Mouse (Mus musculus) layer of hippocampus, adult 9-10 months (tissue): ENCODE measurements around the gene Mrpl53.

ENCODE experiments used
- DNase-seq: peaks from one replicate; pipeline ENCODE4 v3.0.0; 2022; ENCODE audit warnings: low spot score

Gene Mrpl53

DNA sequence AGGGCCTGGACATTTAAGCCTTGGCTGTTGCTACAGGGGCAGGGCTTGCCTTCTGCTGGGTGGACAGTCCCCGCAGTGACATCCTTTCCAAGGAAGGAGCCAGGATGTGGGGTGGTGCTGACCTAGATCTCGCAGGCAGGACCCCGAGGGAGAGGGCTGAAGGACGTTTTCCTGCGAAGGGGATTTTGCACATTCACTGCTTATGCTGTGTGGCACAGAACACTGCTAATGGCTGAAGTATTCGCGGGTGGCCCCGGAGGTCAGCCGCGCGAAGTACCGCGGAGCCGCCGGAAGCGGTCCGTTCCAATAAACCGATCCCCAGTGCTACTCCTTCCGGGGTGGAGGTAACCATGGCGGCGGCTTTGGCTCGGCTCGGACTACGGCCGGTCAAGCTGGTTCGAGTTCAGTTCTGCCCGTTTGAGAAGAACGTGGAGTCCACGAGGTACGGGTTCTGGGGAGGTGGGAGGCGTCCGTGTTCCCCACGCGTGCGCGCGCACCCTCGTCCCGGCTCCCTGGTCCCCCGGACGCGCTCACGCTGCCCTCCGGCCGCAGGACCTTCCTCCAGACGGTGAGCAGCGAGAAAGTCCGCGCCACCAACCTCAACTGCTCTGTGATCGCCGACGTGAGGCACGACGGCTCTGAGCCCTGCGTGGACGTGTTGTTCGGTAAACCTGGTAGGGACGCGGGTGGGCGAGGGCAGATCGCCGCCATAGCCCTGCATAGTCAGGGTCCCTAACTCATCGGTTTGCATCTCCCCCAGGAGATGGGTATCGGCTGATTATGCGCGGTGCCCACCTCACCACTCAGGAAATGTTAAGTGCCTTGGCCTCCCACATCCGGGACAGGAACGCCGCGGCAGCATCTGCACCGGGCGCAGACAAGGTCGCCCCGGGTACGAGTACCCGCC, at the start of gene Mrpl53:
Gene Mrpl53, plus strand, starts transcription at position 279 of the 907 bp plus-strand sequence.
- DNase-seq, result no peak

DNA sequence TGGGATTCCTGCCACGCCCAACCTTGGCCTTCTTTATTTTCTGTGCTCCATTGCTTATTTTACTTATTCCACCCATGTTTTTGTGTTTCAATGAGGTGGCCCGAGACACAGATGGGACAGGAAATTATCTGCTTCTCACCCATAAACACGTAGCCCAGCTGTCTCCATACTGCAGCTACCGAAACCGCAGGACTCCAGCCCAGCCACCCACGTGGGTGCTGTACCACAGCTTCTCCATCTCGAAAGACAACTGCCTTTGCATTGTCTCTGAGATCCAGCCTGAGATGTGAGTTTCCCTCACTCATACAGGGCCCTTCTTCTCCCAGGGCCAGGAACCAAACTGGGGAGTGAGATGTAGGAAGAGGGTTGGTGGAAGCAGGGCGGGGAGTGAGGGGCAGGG, 42.8 kb upstream of the Mrpl53 start:
- DNase-seq, result no peak

DNA sequence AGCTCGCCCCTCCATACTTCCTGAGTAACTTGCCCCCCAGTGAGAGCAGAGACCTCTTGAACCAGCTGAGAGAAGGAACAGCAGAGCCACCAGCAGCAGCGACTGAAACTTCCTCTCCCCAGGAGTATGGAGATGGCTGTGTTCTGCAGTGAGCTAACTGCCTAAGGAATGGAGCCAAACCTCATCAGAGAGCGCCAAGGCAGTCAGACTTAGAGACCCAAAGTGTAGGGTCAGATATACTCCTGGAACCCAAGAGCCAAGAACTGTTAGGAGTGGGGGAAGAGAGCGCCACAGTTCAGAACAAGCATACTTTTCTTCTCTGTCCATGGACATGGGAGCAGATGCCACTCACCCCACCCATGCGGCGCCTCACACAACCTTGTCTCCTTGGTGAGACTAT, 42.4 kb upstream of the Mrpl53 start:
- DNase-seq, result no peak

DNA sequence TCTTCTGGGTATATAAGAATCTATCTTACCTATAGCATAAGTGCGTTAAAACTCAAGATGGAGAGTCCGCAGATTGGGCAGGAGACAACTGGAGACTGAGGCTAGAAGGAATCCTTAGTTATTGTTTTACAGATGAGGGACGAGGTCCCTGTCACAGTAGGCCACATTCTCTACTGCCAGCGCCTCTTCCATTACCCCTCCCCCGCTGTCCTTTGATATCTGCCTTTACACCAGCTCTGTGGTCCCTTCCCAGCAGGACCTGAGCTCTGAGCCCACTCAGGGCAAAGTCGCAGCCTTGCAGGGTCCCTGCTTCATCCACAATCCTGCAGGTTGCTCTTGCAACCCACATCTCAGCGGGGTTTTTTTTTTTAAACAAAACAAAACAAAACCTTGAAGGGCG, 40.6 kb upstream of the Mrpl53 start:
- no peak for DNase-seq

DNA sequence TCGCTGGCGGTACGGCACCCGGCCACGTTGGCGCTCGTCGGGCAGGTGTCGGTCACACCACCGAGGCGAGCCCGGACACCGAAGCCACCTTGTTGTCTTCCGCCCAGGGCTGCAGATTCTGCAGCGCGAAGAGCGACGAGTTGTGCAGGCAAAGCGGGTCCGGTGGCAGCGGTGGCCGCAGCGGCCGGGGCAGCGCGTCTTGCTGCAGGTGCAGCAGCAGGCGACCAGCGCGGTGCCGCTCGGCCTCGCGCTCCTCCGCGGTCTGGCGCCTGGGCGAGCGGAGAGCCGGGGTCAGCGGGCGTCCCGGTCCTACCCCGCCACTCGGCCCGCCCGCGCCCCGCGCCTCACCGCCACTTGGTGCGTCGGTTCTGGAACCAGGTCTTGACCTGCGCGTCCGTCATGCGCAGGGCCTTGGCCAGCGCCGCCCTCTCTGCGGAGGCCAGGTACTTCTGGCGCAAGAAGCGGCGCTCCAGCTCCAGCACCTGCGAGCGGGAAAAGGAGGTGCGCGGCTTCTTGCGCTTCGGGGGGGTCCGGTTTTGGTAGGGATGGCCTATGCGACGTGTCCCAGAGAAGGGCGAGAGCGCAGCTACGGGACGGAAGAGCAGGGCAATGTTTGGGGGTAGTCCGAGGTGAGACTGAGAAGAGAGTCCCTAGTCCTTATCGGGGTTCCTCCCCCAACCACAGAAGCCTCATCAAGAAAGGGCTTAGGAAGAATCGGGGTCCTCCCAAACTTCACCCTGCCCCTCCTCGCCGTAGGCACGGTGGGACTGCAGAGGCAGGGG, 39.9 kb upstream of the Mrpl53 start:
- DNase-seq, result no peak

DNA sequence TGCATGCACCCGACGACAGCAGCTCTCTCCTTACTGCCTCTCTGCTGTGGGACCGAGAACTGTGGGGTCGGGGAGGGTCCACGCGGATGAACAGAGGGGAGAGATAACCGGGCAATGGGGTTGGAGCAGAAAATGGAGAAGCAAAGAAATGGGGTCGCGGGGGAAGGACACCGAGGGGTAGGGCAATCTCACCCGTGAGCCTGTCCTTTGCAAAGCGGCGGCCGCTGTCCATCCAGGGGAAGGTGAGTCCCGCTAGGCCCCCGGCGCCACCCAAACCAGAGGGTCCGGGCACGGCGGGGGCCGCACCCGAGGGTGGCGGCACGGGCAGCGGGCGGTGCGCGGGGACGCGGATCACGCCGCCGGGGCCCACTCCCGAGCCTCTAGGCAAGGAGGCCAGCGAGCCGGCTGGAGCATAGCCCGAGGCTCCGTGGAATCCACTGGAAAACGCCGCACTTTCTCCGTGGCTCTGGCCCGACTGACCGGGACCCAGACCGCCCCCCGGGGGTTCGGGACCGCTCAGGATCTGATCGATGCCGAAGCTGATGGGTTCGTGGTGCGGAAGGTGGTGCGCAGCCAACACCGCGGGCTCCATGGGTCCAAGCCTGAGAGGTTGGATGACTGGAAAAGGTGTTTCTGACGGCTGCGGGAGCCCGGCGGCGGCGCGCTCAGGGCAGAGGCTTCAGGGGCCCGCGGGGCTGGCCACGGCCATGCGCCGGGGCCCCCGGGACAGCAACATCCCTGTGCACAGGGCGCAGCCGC, 39.2 kb upstream of the Mrpl53 start:
- no peak for DNase-seq

DNA sequence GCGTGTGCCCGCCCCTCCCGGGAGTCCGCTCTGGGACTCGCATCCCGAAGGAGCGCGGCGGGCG, 38.8 kb upstream of the Mrpl53 start, which contains the start of gene Tlx2:
Gene Tlx2, minus strand, starts transcription at position 47 of the 64 bp plus-strand sequence.
- DNase-seq, result no peak

DNA sequence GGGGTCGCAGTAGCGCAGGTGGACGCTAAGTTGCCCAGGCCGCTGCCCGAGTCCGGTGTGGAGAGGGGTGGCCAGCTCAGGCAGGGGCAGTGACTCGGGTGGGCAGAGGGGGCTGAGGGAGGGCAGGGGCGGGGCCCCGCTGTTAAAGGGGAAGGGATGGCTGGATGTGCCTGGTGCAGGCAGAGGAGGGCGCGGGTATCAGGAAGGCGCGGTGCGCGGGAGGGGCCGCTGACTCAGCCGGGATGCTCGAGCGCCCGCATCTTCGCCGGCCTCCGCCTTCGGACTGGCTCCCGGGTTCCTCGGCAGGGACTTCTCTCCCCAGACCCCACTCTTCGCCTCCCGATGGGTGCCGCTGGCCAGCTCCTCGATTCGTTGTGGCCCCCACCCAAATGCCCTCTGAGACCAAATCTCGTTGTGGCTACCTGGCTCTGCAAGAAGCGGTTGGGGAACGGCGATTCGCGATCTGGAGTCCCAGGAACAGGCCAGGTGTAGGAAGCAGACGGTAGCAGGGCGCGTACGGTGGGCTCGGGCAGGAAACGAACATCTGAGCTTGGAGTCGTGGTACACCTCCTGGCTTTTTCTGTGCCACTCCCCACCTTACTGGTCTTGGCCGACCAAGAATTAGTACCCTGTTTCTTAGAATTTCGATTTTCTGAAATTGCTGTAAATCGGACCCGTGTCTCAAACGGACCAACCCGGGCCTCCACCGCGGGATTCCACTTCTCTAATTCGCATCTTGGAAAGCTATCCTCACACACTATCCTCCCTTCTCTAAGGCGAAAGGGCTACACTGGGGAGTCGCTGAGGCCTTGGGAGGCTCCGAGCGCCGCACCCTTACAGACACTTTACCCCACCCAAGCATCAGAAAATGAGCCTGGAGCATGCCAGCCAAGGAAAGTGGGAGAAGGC, 38.3 kb upstream of the Mrpl53 start:
- no peak for DNase-seq

DNA sequence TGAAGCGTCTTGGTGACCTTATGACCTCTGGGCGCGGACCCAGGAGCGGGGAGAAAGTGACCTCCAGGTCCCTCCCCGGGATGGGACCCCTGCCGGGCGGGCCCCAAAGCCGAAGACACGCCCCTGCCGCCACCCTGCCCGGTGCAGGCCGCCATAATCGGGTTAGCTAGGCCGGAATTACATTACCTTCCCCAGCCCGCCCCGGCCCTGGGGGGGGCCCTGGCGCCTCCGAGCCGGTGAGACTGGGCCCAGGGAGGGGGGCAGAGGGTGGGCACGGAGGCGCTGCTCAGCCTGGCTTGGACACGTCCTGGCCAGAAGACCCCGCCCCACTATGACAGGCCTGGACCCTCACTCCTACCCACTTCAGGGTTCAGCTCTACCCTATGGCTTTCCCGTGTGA, 37.6 kb upstream of the Mrpl53 start:
- no peak for DNase-seq

DNA sequence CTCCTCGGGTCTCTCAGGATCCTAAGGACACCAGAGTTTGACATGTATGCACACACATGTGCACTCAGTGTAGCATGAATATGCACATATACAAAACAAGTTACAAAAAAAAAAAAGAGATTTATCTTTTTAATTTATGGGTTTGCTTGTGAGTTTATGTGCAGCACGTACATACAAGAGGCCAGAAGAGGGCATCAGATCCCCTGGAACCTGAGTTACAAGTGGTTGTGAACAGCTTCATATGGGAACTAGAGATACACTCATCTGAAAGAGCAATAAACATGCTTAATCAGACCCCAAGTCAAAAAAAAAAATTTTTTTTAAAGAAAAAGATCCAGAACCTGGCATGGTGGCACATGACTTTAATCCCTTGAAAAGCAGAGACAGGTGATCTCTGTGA, 33.9 kb upstream of the Mrpl53 start:
- no peak for DNase-seq

DNA sequence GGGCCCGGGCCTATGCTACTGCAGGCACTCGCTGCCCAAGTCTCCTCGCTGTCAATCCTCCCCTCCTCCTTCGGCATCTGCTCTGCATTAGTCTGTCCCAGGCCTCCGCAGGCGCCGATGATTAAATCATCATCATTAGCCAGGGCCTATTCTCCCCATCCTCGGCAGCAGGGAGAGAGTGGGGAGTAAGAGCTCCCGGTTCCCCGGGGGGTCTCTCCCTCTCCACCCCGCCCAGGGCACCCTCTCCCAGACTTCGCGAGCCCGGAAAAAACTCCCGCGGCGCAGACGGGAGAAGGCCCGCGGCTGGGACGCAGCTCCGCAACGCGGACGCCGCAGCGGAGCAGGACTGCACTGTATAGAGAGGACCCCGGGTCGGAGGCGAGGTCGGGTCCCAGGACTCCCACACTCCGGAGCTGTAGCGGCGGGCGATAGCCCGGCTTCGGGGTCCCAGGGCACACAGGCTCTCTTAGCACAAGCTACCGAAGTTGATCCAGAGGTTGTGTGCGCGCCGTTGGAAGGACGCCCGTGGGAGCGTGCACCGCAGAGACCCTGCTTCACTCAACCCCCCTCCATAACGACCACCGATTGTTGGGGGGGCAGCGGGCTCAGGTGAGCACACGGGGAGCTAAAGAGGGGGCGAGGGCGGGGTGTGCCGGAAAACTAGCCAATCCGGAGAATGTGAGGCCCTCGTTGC, 31.1 kb upstream of the Mrpl53 start, which contains the start of gene Pcgf1:
Gene Pcgf1, plus strand, starts transcription at position 240 of the 694 bp plus-strand sequence.
- DNase-seq, result peak; percentile 35

DNA sequence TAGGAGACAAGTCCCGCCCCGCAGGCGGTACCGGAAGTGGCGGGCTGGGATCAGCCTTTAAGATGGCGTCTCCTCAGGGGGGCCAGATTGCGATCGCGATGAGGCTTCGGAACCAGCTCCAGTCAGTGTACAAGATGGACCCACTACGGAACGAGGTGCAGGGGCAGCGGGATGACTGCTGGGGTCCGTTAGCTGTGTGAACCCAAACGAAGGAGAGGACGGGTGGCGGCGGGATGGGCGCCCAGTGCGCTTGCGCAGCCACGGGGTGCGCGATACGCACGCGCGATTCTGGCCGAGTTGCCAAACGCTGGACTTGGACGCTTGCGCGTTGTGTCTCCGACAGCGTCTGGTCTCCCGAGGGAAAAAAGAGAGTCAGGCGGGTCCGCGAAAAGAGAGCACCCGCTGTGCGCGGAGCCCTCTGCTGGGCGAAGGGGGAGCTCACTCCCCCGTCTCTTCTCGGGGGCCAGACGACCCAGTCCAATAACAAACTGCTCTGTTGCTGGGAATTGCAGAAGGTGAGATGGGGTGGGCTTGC, 30.4 kb upstream of the Mrpl53 start:
- DNase-seq, result peak; percentile 99

DNA sequence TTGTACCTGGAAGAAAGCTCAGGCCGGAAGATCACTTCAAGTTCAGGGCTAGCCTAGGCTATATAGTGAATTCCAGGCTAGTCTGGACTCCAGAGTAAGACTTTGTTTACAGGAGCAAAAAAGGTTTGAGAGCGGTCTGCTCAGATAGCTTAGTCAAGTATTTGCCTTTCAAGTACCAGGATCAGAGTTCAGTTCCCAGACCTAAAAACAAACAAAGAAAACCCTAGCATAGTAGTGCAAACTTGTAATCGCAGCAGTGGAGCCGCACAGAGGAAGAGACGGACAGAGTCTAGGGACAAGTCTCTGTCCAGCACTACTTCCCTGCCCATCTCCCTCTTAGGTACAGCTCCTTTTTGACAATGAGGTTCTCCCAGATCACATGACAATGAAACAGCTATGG, 28.6 kb upstream of the Mrpl53 start:
- DNase-seq, result no peak

DNA sequence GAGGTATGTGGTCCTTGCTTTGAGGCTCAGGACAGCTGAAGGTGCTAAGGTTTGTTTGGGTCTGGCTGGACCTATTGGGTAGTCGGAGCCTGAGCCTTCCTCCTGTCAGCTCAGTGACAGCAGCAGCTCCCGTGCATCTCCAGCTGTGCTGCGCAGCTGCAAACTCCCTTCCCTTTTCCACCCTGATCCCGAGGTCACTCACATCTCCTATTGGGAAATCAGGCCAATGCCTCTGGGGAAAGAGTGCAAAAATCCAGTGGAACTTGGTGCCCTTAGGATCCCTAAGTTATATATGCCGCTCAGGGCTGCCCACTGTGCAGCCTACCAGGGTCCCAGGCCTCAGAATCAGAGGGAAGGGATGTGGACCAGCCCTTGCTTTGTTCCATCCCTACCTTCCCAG, 25.3 kb upstream of the Mrpl53 start:
- DNase-seq, result no peak

DNA sequence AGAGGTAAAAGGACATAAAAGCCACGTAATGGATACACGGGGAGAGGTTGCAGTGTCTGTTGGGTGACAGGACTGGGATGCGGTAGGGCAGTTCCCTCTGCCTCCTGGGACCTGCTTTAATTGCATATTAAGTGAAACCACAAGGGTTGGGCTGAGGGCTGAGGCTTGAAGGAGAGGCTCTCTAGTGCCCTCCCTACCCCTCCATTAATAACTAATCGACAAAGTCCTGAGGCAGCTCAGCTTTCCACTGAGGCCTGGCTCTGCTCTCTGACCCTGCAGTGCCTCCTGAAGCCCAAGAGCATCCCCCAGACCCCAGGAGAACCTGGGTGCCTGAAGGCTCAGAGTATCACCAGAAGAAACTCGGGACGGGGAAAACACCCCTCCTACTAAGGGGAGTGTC, 24.4 kb upstream of the Mrpl53 start:
- DNase-seq, result no peak

DNA sequence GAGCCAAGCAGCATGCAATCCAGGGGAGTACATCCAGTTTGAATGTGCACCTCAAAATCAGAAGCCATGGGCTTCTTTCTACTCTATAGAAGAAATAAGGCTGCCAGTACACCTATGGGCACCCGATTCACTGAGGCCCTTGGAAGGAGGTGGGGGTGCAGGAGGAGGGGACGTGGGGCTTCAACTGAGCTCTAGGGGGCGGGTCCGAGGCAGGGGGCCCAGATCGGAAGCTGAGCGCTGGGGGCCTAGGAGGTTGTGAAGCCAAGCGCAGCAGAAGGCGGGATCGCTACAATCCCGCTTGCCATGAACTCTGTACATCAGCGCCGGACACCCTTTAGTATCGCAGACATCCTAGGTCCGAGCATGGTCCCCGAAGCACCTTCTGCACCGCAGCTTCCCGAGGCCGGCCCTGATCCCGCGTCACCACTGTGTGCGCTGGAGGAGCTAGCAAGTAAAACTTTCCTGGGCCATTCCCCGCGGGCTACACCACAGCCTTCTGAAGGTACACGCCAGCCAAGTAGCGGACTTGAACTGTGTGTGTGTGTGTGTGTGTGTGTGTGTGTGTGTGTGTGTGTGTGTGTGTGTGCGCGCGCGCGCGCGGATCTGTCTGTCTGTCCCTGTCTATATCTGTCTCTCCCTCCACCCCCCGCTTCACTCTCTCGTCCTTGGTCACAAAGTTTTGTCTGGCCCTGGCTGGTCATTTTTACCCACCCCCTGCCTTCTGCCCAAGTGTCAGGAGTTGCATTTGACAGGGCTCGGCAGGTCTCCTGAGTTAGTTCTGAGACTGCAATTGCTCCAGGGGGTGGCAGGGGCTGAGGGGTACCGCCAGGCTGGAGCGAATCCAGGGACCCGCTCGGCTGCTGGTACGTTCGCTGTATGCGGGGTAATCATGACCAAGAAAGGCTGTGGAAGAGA, 22.5 kb upstream of the Mrpl53 start, which contains the start of gene Lbx2:
Gene Lbx2, plus strand, starts transcription at position 247 of the 915 bp plus-strand sequence.
- no peak for DNase-seq

DNA sequence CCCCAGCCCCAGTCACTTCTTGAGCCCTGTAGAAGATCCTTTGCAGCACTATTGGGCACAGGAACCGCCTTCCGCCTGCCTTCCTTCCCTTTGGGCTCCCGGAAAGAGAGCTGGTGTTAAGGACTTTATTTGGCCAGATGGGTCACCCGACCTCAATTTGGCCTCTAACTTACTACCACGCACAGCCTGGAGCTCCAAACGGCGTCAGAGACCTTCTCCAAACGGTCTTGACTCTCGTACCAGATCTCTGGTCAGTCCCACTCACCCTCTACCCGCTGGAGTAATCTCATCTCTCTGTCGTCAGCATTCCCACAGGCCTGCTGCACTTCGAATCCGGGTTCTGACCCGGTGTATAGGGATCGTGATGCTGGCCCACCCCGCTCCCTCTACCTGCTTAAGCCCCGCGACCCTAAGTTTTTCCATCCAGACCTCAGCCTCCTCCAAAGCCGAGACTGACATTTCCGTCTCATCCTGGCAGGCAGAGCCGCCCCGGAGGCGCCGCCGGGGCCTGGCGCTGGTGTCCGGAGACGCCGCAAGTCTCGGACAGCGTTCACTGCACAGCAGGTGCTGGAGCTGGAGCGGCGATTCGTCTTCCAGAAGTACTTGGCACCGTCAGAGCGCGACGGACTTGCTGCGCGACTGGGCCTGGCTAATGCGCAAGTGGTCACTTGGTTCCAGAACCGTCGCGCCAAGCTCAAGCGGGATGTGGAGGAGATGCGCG, 21.5 kb upstream of the Mrpl53 start:
- DNase-seq, result no peak

DNA sequence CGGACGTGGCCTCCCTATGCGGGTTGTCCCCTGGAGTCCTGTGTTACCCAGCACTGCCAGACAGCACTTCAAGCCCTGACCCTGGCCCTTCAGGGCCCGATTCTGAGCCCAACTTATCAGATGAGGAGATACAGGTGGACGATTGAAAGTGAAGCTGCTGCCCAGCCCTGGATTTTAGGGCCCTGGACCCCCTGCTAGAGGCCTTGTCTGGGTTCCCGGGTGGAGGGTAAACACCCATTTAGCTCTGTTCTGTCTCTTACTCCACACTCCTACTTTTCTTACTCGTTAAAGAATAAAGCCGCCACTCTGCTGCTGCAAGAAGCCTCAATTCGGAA, 20.9 kb upstream of the Mrpl53 start:
- no peak for DNase-seq

DNA sequence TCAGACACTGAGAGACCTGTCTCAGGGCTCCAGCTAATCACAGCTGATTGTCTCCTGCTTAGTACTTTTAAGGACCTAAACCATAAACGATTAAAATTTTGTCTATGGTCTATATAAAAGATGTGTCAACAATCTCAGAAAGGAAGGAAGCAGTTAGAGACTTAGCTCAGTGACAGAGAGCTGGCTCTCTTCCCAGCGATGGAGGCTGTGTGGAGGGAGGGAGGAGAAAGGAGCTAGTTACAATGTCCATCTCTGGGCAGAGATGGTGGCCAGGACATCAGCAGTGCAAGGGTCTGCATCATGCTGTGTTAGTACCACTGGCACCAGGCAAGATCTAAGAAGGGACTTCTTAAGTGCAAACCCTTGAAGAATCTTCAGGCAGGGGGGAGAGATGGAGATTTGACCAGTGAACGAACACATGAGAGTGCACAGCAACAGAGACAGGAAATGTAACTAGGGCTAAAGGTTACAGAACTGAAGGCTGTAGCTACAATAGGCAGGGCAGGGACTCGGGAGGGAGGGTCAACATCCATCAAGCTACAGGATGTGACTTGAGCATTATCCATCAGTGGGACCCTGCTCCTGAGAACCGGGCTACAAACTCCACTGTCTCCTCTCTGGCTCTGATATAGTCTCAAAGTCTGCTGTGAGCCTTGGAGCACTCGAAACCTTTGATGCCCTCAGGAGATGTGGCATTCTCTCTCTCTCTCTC, 16.3 kb upstream of the Mrpl53 start:
- no peak for DNase-seq
